18 mouse cellular contexts compared by ENCODE assay signal in the genomic region with DNA sequence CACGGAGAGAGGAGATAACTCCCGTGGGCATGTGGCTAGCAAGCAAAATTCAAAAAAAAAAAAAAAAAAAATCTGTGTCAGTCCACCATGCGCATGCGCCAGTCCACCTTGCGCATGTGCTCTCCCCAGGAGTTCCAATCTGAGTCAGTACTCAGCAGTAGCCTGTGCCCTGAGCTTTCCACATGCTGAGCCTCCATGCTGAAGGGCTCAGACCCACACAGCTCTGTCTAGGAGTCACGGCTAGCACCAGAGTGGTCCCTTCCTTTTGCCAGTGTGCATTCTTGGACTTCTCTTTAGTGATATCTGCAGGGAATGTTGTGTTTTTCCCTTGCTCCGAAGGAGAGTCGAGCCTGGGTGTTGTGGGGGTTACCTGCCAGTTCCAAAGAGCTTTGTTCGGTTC.
"Had no signal": no experiment of that assay in that cellular context is flagged by ENCODE, and none has a peak within 500 bp of the region (broad histone marks: within the 10 kb centered on the region; RNA-seq: fewer than 3 reads in every experiment).

No protein-coding gene starts in this region.

- H3K36me3 ChIP-seq: midbrain, embryonic 10.5 days; midbrain, embryonic 12.5 days; neural tube, embryonic 12.5 days had no signal

- H3K27ac ChIP-seq: midbrain, embryonic 10.5 days; midbrain, embryonic 12.5 days; neural tube, embryonic 12.5 days had no signal

- H3K4me2 ChIP-seq: lung, embryonic 14.5 days; midbrain, embryonic 12.5 days; neural tube, embryonic 12.5 days had no signal

- H3K4me3 ChIP-seq: midbrain, embryonic 10.5 days; midbrain, embryonic 12.5 days; myocyte; neural tube, embryonic 12.5 days had no signal

- ATAC-seq: midbrain, embryonic 16.5 days had no signal

- H3K9me3 ChIP-seq: midbrain, embryonic 10.5 days; midbrain, embryonic 12.5 days; neural tube, embryonic 12.5 days had no signal

- DNase-seq: lung, adult 18-20 months; lung, embryonic 14.5 days; lung, postnatal 10 days; lung, postnatal 4 days; midbrain, embryonic 14.5 days; retina, postnatal 1 day; right cerebral cortex, adult 18-20 months; right cerebral cortex, postnatal 25 days; right cerebral cortex, postnatal 4 days; spleen, adult 18-20 months; thymus, adult 18-20 months; thymus, postnatal 14 days; thymus, postnatal 36 days had no signal

- H3K27me3 ChIP-seq: midbrain, embryonic 12.5 days; neural tube, embryonic 12.5 days had no signal

- H3K9ac ChIP-seq: lung, embryonic 14.5 days; midbrain, embryonic 12.5 days; neural tube, embryonic 12.5 days had no signal
